Mouse (Mus musculus): Measurements from ENCODE around the gene C9. TPM values are rescaled to one million over a fixed set of nuclear protein-coding genes. Genes with fewer than 3 reads are reported as not detected.
A peak's percentile ranks its signal among the peaks of the same experiment; 100 is the strongest.

C9 gene
- polyA plus RNA-seq, 1 experiment from 2014 or later, result not detected

GRCm38 (mm10) chr15:6411334-6411733 lies 33.8 kb upstream of the C9 start:
- Histone ChIP-seq H3K9ac (ENCODE audit: low read length) (no peak overlapping the region), H3K36me3 (ENCODE audit: control insufficient read depth, insufficient read depth, low read length) (no peaks in the 10 kb centered on the region), H3K4me3 (ENCODE audit: low read depth, low read length) (no peak overlapping the region), H3K4me1 (ENCODE audit: control insufficient read depth, insufficient read depth, low read length) (no peaks in the 10 kb centered on the region), H3K27me3 (ENCODE audit: control insufficient read depth, insufficient read depth, low read length) (no peaks in the 10 kb centered on the region), H3K27ac (ENCODE audit: low read depth, low read length) (no peak overlapping the region), H3K4me2 (ENCODE audit: low read depth) (no peak overlapping the region), H3K9me3 (ENCODE audit: control insufficient read depth, low read length) (no peaks in the 10 kb centered on the region)
- no peak for ATAC-seq (ENCODE audit: insufficient read depth, low FRiP score, low TSS enrichment)
- WGBS, result 88% methylated on average over 6 of the region's 6 CpGs
- DNase-seq (ENCODE audit: low spot score), result no peak

- no peak overlapping the region for H3K4me2 ChIP-seq (ENCODE audit: low read depth)
- no peaks in the 10 kb centered on the region for H3K4me1 ChIP-seq (ENCODE audit: control insufficient read depth, insufficient read depth, low read length)
- H3K27ac ChIP-seq (ENCODE audit: low read depth, low read length), result no peak overlapping the region
- DNase-seq (ENCODE audit: low spot score), result no peak
- H3K9me3 ChIP-seq (ENCODE audit: control insufficient read depth, low read length), result no peaks in the 10 kb centered on the region
- no peak overlapping the region for H3K4me3 ChIP-seq (ENCODE audit: low read depth, low read length)
- H3K9ac ChIP-seq (ENCODE audit: low read length), result no peak overlapping the region
- no peaks in the 10 kb centered on the region for H3K36me3 ChIP-seq (ENCODE audit: control insufficient read depth, insufficient read depth, low read length)
- 89% methylated on average over 4 of the region's 5 CpGs for WGBS
- H3K27me3 ChIP-seq (ENCODE audit: control insufficient read depth, insufficient read depth, low read length), result no peaks in the 10 kb centered on the region
- ATAC-seq (ENCODE audit: insufficient read depth, low FRiP score, low TSS enrichment), result no peak
Observed at GRCm38 (mm10) chr15:6415317-6415716, 29.8 kb upstream of the C9 start.

GRCm38 (mm10) chr15:6431777-6432176 lies 13.3 kb upstream of the C9 start:
- DNase-seq (ENCODE audit: low spot score) (no peak), ATAC-seq (ENCODE audit: insufficient read depth, low FRiP score, low TSS enrichment) (no peak)
- Histone ChIP-seq H3K27me3 (ENCODE audit: control insufficient read depth, insufficient read depth, low read length) (no peaks in the 10 kb centered on the region), H3K9ac (ENCODE audit: low read length) (no peak overlapping the region), H3K9me3 (ENCODE audit: control insufficient read depth, low read length) (no peaks in the 10 kb centered on the region), H3K4me1 (ENCODE audit: control insufficient read depth, insufficient read depth, low read length) (no peaks in the 10 kb centered on the region), H3K4me3 (ENCODE audit: low read depth, low read length) (no peak overlapping the region), H3K36me3 (ENCODE audit: control insufficient read depth, insufficient read depth, low read length) (no peaks in the 10 kb centered on the region; the same call in 1 of the 2 replicates), H3K27ac (ENCODE audit: low read depth, low read length) (no peak overlapping the region), H3K4me2 (ENCODE audit: low read depth) (no peak overlapping the region)
- 75% methylated on average over 7 of the region's 7 CpGs for WGBS

- 94% methylated on average over 7 of the region's 7 CpGs for WGBS
- Histone ChIP-seq H3K4me3 (ENCODE audit: low read depth, low read length) (no peak overlapping the region), H3K27ac (ENCODE audit: low read depth, low read length) (no peak overlapping the region), H3K4me1 (ENCODE audit: control insufficient read depth, insufficient read depth, low read length) (no peaks in the 10 kb centered on the region), H3K27me3 (ENCODE audit: control insufficient read depth, insufficient read depth, low read length) (no peaks in the 10 kb centered on the region), H3K9me3 (ENCODE audit: control insufficient read depth, low read length) (no peaks in the 10 kb centered on the region), H3K9ac (ENCODE audit: low read length) (no peak overlapping the region), H3K4me2 (ENCODE audit: low read depth) (no peak overlapping the region), H3K36me3 (ENCODE audit: control insufficient read depth, insufficient read depth, low read length) (no peaks in the 10 kb centered on the region; the same call in 1 of the 2 replicates)
- ATAC-seq (ENCODE audit: insufficient read depth, low FRiP score, low TSS enrichment) (no peak), DNase-seq (ENCODE audit: low spot score) (no peak)
Observed at GRCm38 (mm10) chr15:6432411-6432810, 12.7 kb upstream of the C9 start.

- ATAC-seq (ENCODE audit: insufficient read depth, low FRiP score, low TSS enrichment), result no peak
- WGBS, result 79% methylated on average over 7 of the region's 7 CpGs
Observed at GRCm38 (mm10) chr15:6435281-6435680, 9.8 kb upstream of the C9 start.

GRCm38 (mm10) chr15:6435773-6436172 lies 9.4 kb upstream of the C9 start:
- Histone ChIP-seq H3K4me3 (ENCODE audit: low read depth, low read length) (no peak overlapping the region), H3K27ac (ENCODE audit: low read depth, low read length) (no peak overlapping the region), H3K27me3 (ENCODE audit: control insufficient read depth, insufficient read depth, low read length) (no peaks in the 10 kb centered on the region), H3K9ac (ENCODE audit: low read length) (no peak overlapping the region), H3K9me3 (ENCODE audit: control insufficient read depth, low read length) (no peaks in the 10 kb centered on the region), H3K4me2 (ENCODE audit: low read depth) (no peak overlapping the region), H3K36me3 (ENCODE audit: control insufficient read depth, insufficient read depth, low read length) (no peaks in the 10 kb centered on the region; the same call in 1 of the 2 replicates), H3K4me1 (ENCODE audit: control insufficient read depth, insufficient read depth, low read length) (no peaks in the 10 kb centered on the region)
- ATAC-seq (ENCODE audit: insufficient read depth, low FRiP score, low TSS enrichment) (no peak), DNase-seq (ENCODE audit: low spot score) (peak; percentile 17)
- 60% methylated on average over 2 of the region's 2 CpGs for WGBS

More at GRCm38 (mm10) chr15:6435281-6435680, 9.8 kb upstream of the C9 start:
- Histone ChIP-seq H3K4me2 (ENCODE audit: low read depth) (no peak overlapping the region), H3K9me3 (ENCODE audit: control insufficient read depth, low read length) (no peaks in the 10 kb centered on the region), H3K4me3 (ENCODE audit: low read depth, low read length) (no peak overlapping the region), H3K27me3 (ENCODE audit: control insufficient read depth, insufficient read depth, low read length) (no peaks in the 10 kb centered on the region), H3K4me1 (ENCODE audit: control insufficient read depth, insufficient read depth, low read length) (no peaks in the 10 kb centered on the region), H3K36me3 (ENCODE audit: control insufficient read depth, insufficient read depth, low read length) (no peaks in the 10 kb centered on the region; the same call in 1 of the 2 replicates), H3K9ac (ENCODE audit: low read length) (no peak overlapping the region), H3K27ac (ENCODE audit: low read depth, low read length) (no peak overlapping the region)
- no peak for DNase-seq (ENCODE audit: low spot score)

- ATAC-seq (ENCODE audit: insufficient read depth, low FRiP score, low TSS enrichment) (no peak), DNase-seq (ENCODE audit: low spot score) (no peak)
- Histone ChIP-seq H3K27ac (ENCODE audit: low read depth, low read length) (no peak overlapping the region), H3K27me3 (ENCODE audit: control insufficient read depth, insufficient read depth, low read length) (no peaks in the 10 kb centered on the region), H3K4me2 (ENCODE audit: low read depth) (no peak overlapping the region), H3K4me3 (ENCODE audit: low read depth, low read length) (no peak overlapping the region), H3K4me1 (ENCODE audit: control insufficient read depth, insufficient read depth, low read length) (no peaks in the 10 kb centered on the region), H3K36me3 (ENCODE audit: control insufficient read depth, insufficient read depth, low read length) (no peaks in the 10 kb centered on the region; the same call in 1 of the 2 replicates), H3K9ac (ENCODE audit: low read length) (no peak overlapping the region), H3K9me3 (ENCODE audit: control insufficient read depth, low read length) (no peaks in the 10 kb centered on the region)
- WGBS, result 91% methylated on average over 3 of the region's 3 CpGs
Observed at GRCm38 (mm10) chr15:6438685-6439084, 6.4 kb upstream of the C9 start.

- DNase-seq (ENCODE audit: low spot score), result no peak
- Histone ChIP-seq H3K4me1 (ENCODE audit: control insufficient read depth, insufficient read depth, low read length) (no peaks in the 10 kb centered on the region), H3K36me3 (ENCODE audit: control insufficient read depth, insufficient read depth, low read length) (no peaks in the 10 kb centered on the region), H3K4me3 (ENCODE audit: low read depth, low read length) (no peak overlapping the region), H3K9me3 (ENCODE audit: control insufficient read depth, low read length) (no peaks in the 10 kb centered on the region), H3K4me2 (ENCODE audit: low read depth) (no peak overlapping the region), H3K27me3 (ENCODE audit: control insufficient read depth, insufficient read depth, low read length) (no peaks in the 10 kb centered on the region), H3K9ac (ENCODE audit: low read length) (no peak overlapping the region), H3K27ac (ENCODE audit: low read depth, low read length) (no peak overlapping the region)
- no peak for ATAC-seq (ENCODE audit: insufficient read depth, low FRiP score, low TSS enrichment)
- WGBS, result 93% methylated on average over 2 of the region's 2 CpGs
Observed at GRCm38 (mm10) chr15:6444452-6444851, 675 bp upstream of the C9 start.

- 63% methylated on average over 1 of the region's 1 CpGs for WGBS
- no peaks in the 10 kb centered on the region for H3K4me1 ChIP-seq (ENCODE audit: control insufficient read depth, insufficient read depth, low read length)
- no peak overlapping the region for H3K4me2 ChIP-seq (ENCODE audit: low read depth)
- H3K4me3 ChIP-seq (ENCODE audit: low read depth, low read length), result no peak overlapping the region
- no peak overlapping the region for H3K27ac ChIP-seq (ENCODE audit: low read depth, low read length)
- DNase-seq (ENCODE audit: low spot score) (no peak), ATAC-seq (ENCODE audit: insufficient read depth, low FRiP score, low TSS enrichment) (no peak)
- no peak overlapping the region for H3K9ac ChIP-seq (ENCODE audit: low read length)
- H3K27me3 ChIP-seq (ENCODE audit: control insufficient read depth, insufficient read depth, low read length), result no peaks in the 10 kb centered on the region
- no peaks in the 10 kb centered on the region for H3K9me3 ChIP-seq (ENCODE audit: control insufficient read depth, low read length)
- no peaks in the 10 kb centered on the region for H3K36me3 ChIP-seq (ENCODE audit: control insufficient read depth, insufficient read depth, low read length)
Observed at GRCm38 (mm10) chr15:6446181-6446580, 1.1 kb downstream of the C9 start.
